Comparison of ENCODE assay signal across 15 mouse cellular contexts in the genomic region with DNA sequence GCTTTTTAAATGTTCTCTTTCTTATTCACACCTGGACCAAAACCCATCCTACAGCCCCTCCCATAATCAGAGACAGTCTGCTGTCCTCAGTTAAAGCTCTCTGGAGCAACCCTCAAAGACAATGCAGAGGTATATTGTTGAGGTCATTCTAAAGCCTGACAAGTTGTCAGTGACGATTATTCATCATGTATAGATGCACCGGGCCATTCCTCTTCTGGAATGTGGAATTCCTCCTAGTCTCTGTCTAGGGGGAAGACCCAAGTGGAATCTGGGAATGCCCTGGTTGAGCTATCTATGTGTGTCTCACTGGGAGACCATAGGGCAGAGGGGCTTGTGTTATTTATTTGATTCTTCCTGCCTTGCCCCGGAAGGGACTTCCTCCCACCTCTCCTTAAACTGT.
"Had no signal": no experiment of that assay in that cellular context is flagged by ENCODE, and none has a peak within 500 bp of the region (broad histone marks: within the 10 kb centered on the region; RNA-seq: fewer than 3 reads in every experiment).

No protein-coding gene starts in this region.

- H3K27me3 ChIP-seq: neural tube, embryonic 15.5 days; stomach, embryonic 15.5 days had no signal

- H3K27ac ChIP-seq: neural tube, embryonic 15.5 days; stomach, embryonic 15.5 days; stomach, postnatal 0 days had no signal

- H3K4me1 ChIP-seq: neural tube, embryonic 15.5 days; stomach, embryonic 15.5 days had no signal

- H3K4me3 ChIP-seq: neural tube, embryonic 15.5 days; stomach, embryonic 15.5 days had no signal

- H3K4me2 ChIP-seq: neural tube, embryonic 15.5 days; stomach, embryonic 15.5 days had no signal

- DNase-seq: retina, postnatal 1 day; right cerebral cortex, adult 18-20 months; right cerebral cortex, postnatal 14 days; right cerebral cortex, postnatal 25 days; right cerebral cortex, postnatal 4 days; spleen, adult 18-20 months; thymus, adult 18-20 months; thymus, adult 2 months; thymus, postnatal 14 days; thymus, postnatal 25 days; thymus, postnatal 36 days; thymus, postnatal 4 days had no signal

- H3K9ac ChIP-seq: neural tube, embryonic 15.5 days; stomach, embryonic 15.5 days had no signal

- H3K36me3 ChIP-seq: neural tube, embryonic 15.5 days had no signal

- H3K9me3 ChIP-seq: neural tube, embryonic 15.5 days; stomach, embryonic 15.5 days had no signal
